Mouse (Mus musculus): Measurements from ENCODE around the gene Olfr904. TPM values are rescaled to one million over a fixed set of nuclear protein-coding genes. Genes with fewer than 3 reads are reported as not detected.

The Olfr904 gene
- total and polyA plus RNA-seq, 2 experiments: not detected

DNA sequence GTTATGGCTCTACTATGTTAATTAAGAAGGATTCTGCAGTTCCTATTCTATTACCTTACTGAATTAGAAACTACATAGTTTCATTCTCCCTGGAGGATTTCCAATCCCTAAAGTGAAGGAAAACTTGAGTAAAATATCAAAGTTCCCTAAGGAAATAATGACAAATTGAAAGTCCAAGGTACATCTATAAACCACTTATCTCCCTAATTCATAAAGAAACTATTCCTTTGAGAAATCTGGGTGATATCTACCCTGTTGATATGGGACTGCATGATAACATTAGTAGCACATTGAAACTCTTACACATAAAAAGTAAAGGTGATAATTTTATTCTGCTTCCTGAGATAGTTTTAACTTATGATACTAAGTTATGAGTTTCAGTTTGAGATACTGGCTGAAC lies 7.9 kb downstream of the Olfr904 start, which contains the start of gene Olfr905:
Gene Olfr905 (plus strand): TSS at position 301 of the 400 bp plus-strand sequence.
- H3K4me1 ChIP-seq (ENCODE audit: control insufficient read depth, insufficient read depth, low read length): no peaks in the 10 kb centered on the region
- no peak within 1 kb of the TSS for H3K9ac ChIP-seq (ENCODE audit: low read depth, low read length)
- TF ChIP-seq CTCF (IDR thresholded peaks at IDR 0.05; ENCODE audit: low read depth, low read length) (no peak), POLR2A (IDR thresholded peaks at IDR 0.05; ENCODE audit: extremely low read depth, insufficient read depth, low read length) (no peak)
- DNase-seq (ENCODE audit: extremely low read depth, low read depth, low spot score): no peak
- no peaks in the 10 kb centered on the region for H3K36me3 ChIP-seq (ENCODE audit: control insufficient read depth, insufficient read depth, low read length)
- H3K27me3 ChIP-seq (ENCODE audit: control insufficient read depth, insufficient read depth, low read length): no peaks in the 10 kb centered on the region
- no peaks in the 10 kb centered on the region for H3K79me2 ChIP-seq (ENCODE audit: control insufficient read depth, insufficient read depth, low read length)
- no peak within 1 kb of the TSS for H3K4me3 ChIP-seq (ENCODE audit: insufficient read depth, low read depth, low read length)
- H3K27ac ChIP-seq (replicated peaks; ENCODE audit: insufficient read depth, low read depth, low read length): no peak within 1 kb of the TSS

DNA sequence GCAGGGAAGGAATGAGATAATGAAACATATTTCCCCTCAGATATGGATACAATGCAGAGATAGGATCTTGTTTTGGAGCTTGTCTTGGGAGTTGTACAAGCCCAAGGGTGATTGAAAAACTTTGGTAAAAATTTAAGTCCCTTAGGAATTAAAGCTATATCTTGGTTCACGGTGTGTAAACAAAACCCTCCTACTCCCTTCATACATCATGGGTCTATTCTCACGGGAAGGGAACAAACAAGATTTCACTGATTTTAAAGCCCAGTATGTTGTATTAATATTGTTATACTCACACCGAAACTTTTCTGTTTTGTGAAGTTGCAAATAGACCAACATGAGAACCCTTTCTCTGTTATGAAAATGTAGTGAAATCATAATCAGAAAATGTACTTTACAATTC lies 23.8 kb downstream of the Olfr904 start, which contains the start of gene Olfr906:
Gene Olfr906 (plus strand): TSS at position 301 of the 400 bp plus-strand sequence.
- no peak within 1 kb of the TSS for H3K4me3 ChIP-seq (ENCODE audit: insufficient read depth, low read depth, low read length)
- no peaks in the 10 kb centered on the region for H3K79me2 ChIP-seq (ENCODE audit: control insufficient read depth, insufficient read depth, low read length)
- H3K4me1 ChIP-seq (ENCODE audit: control insufficient read depth, insufficient read depth, low read length): no peaks in the 10 kb centered on the region
- H3K27ac ChIP-seq (replicated peaks; ENCODE audit: insufficient read depth, low read depth, low read length): no peak within 1 kb of the TSS
- H3K9ac ChIP-seq (ENCODE audit: low read depth, low read length): no peak within 1 kb of the TSS
- TF ChIP-seq CTCF (IDR thresholded peaks at IDR 0.05; ENCODE audit: low read depth, low read length) (no peak), POLR2A (IDR thresholded peaks at IDR 0.05; ENCODE audit: extremely low read depth, insufficient read depth, low read length) (no peak)
- no peaks in the 10 kb centered on the region for H3K27me3 ChIP-seq (ENCODE audit: control insufficient read depth, insufficient read depth, low read length)
- 69% methylated on average over 3 of the region's 3 CpGs for WGBS
- DNase-seq (ENCODE audit: extremely low read depth, low read depth, low spot score): no peak
- H3K36me3 ChIP-seq (ENCODE audit: control insufficient read depth, insufficient read depth, low read length): no peaks in the 10 kb centered on the region

GRCm38 (mm10) chr9:38495501-38495900 lies 32.6 kb downstream of the Olfr904 start, which contains the start of gene Olfr907:
Gene Olfr907, plus strand, starts transcription at chr9:38495801.
- no peak within 1 kb of the TSS for H3K4me3 ChIP-seq (ENCODE audit: insufficient read depth, low read depth, low read length)
- no peak for TF ChIP-seq CTCF (IDR thresholded peaks at IDR 0.05; ENCODE audit: low read depth, low read length)
- TF ChIP-seq POLR2A (IDR thresholded peaks at IDR 0.05; ENCODE audit: extremely low read depth, insufficient read depth, low read length): no peak
- H3K36me3 ChIP-seq (ENCODE audit: control insufficient read depth, insufficient read depth, low read length): no peaks in the 10 kb centered on the region
- H3K79me2 ChIP-seq (ENCODE audit: control insufficient read depth, insufficient read depth, low read length): no peaks in the 10 kb centered on the region
- whole genome bisulfite sequencing: 75% methylated on average over 2 of the region's 2 CpGs
- DNase-seq (ENCODE audit: extremely low read depth, low read depth, low spot score): no peak
- no peaks in the 10 kb centered on the region for H3K4me1 ChIP-seq (ENCODE audit: control insufficient read depth, insufficient read depth, low read length)
- no peaks in the 10 kb centered on the region for H3K27me3 ChIP-seq (ENCODE audit: control insufficient read depth, insufficient read depth, low read length)
- no peak within 1 kb of the TSS for H3K27ac ChIP-seq (replicated peaks; ENCODE audit: insufficient read depth, low read depth, low read length)
- no peak within 1 kb of the TSS for H3K9ac ChIP-seq (ENCODE audit: low read depth, low read length)

DNA sequence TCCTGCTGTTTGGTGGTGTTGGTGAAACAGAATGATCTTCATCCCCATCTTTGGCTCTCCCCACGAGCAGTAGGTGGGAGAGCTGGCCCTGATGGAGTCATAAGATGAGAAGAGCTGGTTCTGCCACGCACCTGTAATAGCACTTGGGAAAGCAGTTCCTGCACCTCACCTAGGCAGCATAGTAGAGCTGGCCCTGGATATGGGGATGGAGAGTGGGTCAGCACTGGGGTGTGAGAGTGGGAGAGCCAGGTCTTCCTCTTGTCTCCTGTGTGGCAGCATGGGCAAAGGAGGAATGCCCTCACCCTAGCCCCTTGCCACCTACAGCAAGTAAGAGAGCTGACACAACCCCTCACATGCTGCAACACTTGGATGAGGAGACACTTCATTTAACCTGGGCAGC lies 49.4 kb downstream of the Olfr904 start:
- Histone ChIP-seq H3K36me3 (ENCODE audit: control insufficient read depth, insufficient read depth, low read length) (no peaks in the 10 kb centered on the region), H3K4me1 (ENCODE audit: control insufficient read depth, insufficient read depth, low read length) (no peaks in the 10 kb centered on the region), H3K9ac (ENCODE audit: low read depth, low read length) (no peak overlapping the region), H3K27me3 (ENCODE audit: control insufficient read depth, insufficient read depth, low read length) (no peaks in the 10 kb centered on the region), H3K79me2 (ENCODE audit: control insufficient read depth, insufficient read depth, low read length) (no peaks in the 10 kb centered on the region), H3K27ac (replicated peaks; ENCODE audit: insufficient read depth, low read depth, low read length) (no peak overlapping the region), H3K4me3 (ENCODE audit: insufficient read depth, low read depth, low read length) (no peak overlapping the region)
- TF ChIP-seq POLR2A (IDR thresholded peaks at IDR 0.05; ENCODE audit: extremely low read depth, insufficient read depth, low read length) (no peak), CTCF (IDR thresholded peaks at IDR 0.05; ENCODE audit: low read depth, low read length) (no peak)
- DNase-seq (ENCODE audit: extremely low read depth, low read depth, low spot score): no peak
- WGBS: 57% methylated on average over 2 of the region's 2 CpGs

Other genes starting within 250 kb of the Olfr904 start
- gene Olfr894, start 245.1 kb upstream of the Olfr904 start, total RNA-seq (2014; rRNA removed): not detected in 2 replicates
- gene Olfr894, start 245.1 kb upstream of the Olfr904 start, polyA plus RNA-seq (2012; rRNA removed): not detected in 2 replicates
- not detected in 2 replicates for gene Olfr143, start 210.4 kb upstream of the Olfr904 start, total RNA-seq (2014; rRNA removed)
- gene Olfr143, start 210.4 kb upstream of the Olfr904 start, polyA plus RNA-seq (2012; rRNA removed): not detected in 2 replicates
- gene Olfr895, start 195.3 kb upstream of the Olfr904 start, total RNA-seq (2014; rRNA removed): not detected in 2 replicates
- gene Olfr895, start 195.3 kb upstream of the Olfr904 start, polyA plus RNA-seq (2012; rRNA removed): not detected in 2 replicates
- gene Olfr896-ps1, start 172.0 kb upstream of the Olfr904 start, total RNA-seq (2014; rRNA removed): not detected in 2 replicates
- gene Olfr896-ps1, start 172.0 kb upstream of the Olfr904 start, polyA plus RNA-seq (2012; rRNA removed): not detected in 2 replicates
- not detected in 2 replicates for gene Olfr25, start 134.1 kb upstream of the Olfr904 start, total RNA-seq (2014; rRNA removed)
- not detected in 2 replicates for gene Olfr25, start 134.1 kb upstream of the Olfr904 start, polyA plus RNA-seq (2012; rRNA removed)
- gene Olfr898, start 114.7 kb upstream of the Olfr904 start, total RNA-seq (2014; rRNA removed): not detected in 2 replicates
- gene Olfr898, start 114.7 kb upstream of the Olfr904 start, polyA plus RNA-seq (2012; rRNA removed): not detected in 2 replicates
- not detected in 2 replicates for gene Olfr250, start 96.2 kb upstream of the Olfr904 start, total RNA-seq (2014; rRNA removed)
- gene Olfr250, start 96.2 kb upstream of the Olfr904 start, polyA plus RNA-seq (2012; rRNA removed): not detected in 2 replicates
- gene Olfr251, start 86.1 kb upstream of the Olfr904 start, total RNA-seq (2014; rRNA removed): not detected in 2 replicates
- gene Olfr251, start 86.1 kb upstream of the Olfr904 start, polyA plus RNA-seq (2012; rRNA removed): not detected in 2 replicates
- not detected in 2 replicates for gene Olfr147, start 61.4 kb upstream of the Olfr904 start, total RNA-seq (2014; rRNA removed)
- not detected in 2 replicates for gene Olfr147, start 61.4 kb upstream of the Olfr904 start, polyA plus RNA-seq (2012; rRNA removed)
- gene Olfr901, start 33.7 kb upstream of the Olfr904 start, total RNA-seq (2014; rRNA removed): not detected in 2 replicates
- not detected in 2 replicates for gene Olfr901, start 33.7 kb upstream of the Olfr904 start, polyA plus RNA-seq (2012; rRNA removed)
- gene Olfr902, start 15.5 kb upstream of the Olfr904 start, total RNA-seq (2014; rRNA removed): not detected in 2 replicates
- gene Olfr902, start 15.5 kb upstream of the Olfr904 start, polyA plus RNA-seq (2012; rRNA removed): not detected in 2 replicates
- not detected in 2 replicates for gene Olfr905, start 8.0 kb downstream of the Olfr904 start, total RNA-seq (2014; rRNA removed)
- gene Olfr905, start 8.0 kb downstream of the Olfr904 start, polyA plus RNA-seq (2012; rRNA removed): not detected in 2 replicates
- gene Olfr906, start 23.9 kb downstream of the Olfr904 start, total RNA-seq (2014; rRNA removed): not detected in 2 replicates
- gene Olfr906, start 23.9 kb downstream of the Olfr904 start, polyA plus RNA-seq (2012; rRNA removed): not detected in 2 replicates
- not detected in 2 replicates for gene Olfr907, start 32.7 kb downstream of the Olfr904 start, total RNA-seq (2014; rRNA removed)
- gene Olfr907, start 32.7 kb downstream of the Olfr904 start, polyA plus RNA-seq (2012; rRNA removed): not detected in 2 replicates
- not detected in 2 replicates for gene Olfr911-ps1, start 58.4 kb downstream of the Olfr904 start, total RNA-seq (2014; rRNA removed)
- gene Olfr911-ps1, start 58.4 kb downstream of the Olfr904 start, polyA plus RNA-seq (2012; rRNA removed): not detected in 2 replicates
- gene Olfr910, start 74.7 kb downstream of the Olfr904 start, total RNA-seq (2014; rRNA removed): not detected in 2 replicates
- not detected in 2 replicates for gene Olfr910, start 74.7 kb downstream of the Olfr904 start, polyA plus RNA-seq (2012; rRNA removed)
- not detected in 2 replicates for gene Olfr912, start 117.0 kb downstream of the Olfr904 start, total RNA-seq (2014; rRNA removed)
- gene Olfr912, start 117.0 kb downstream of the Olfr904 start, polyA plus RNA-seq (2012; rRNA removed): not detected in 2 replicates
- gene Olfr913, start 129.6 kb downstream of the Olfr904 start, total RNA-seq (2014; rRNA removed): not detected in 2 replicates
- not detected in 2 replicates for gene Olfr913, start 129.6 kb downstream of the Olfr904 start, polyA plus RNA-seq (2012; rRNA removed)
- gene Olfr914, start 142.0 kb downstream of the Olfr904 start, total RNA-seq (2014; rRNA removed): not detected in 2 replicates
- not detected in 2 replicates for gene Olfr914, start 142.0 kb downstream of the Olfr904 start, polyA plus RNA-seq (2012; rRNA removed)
- not detected in 2 replicates for gene Olfr916, start 196.7 kb downstream of the Olfr904 start, total RNA-seq (2014; rRNA removed)
- not detected in 2 replicates for gene Olfr916, start 196.7 kb downstream of the Olfr904 start, polyA plus RNA-seq (2012; rRNA removed)
- not detected in 2 replicates for gene Olfr917, start 202.7 kb downstream of the Olfr904 start, total RNA-seq (2014; rRNA removed)
- not detected in 2 replicates for gene Olfr917, start 202.7 kb downstream of the Olfr904 start, polyA plus RNA-seq (2012; rRNA removed)
- not detected in 2 replicates for gene Olfr918, start 211.5 kb downstream of the Olfr904 start, total RNA-seq (2014; rRNA removed)
- gene Olfr918, start 211.5 kb downstream of the Olfr904 start, polyA plus RNA-seq (2012; rRNA removed): not detected in 2 replicates
- gene Olfr919, start 240.5 kb downstream of the Olfr904 start, total RNA-seq (2014; rRNA removed): not detected in 2 replicates
- not detected in 2 replicates for gene Olfr919, start 240.5 kb downstream of the Olfr904 start, polyA plus RNA-seq (2012; rRNA removed)

Measured in liver, adult 2 months (tissue).